Mouse (Mus musculus) urinary bladder, postnatal 36 days (tissue): Measurements from ENCODE around the gene Mlst8.

Experiments
- DNase-seq, 2 experiments: peaks; one replicate each; pipeline ENCODE4 v3.0.0; 2022; ENCODE audit warnings: low spot score in 2 of 2, mixed read lengths in 1 of 2

The Mlst8 gene

GRCm38 (mm10) chr17:24489265-24490030 is 10.6 kb upstream of the Mlst8 start:
- DNase-seq = no peak

- no peak for DNase-seq
These were observed 9.9 kb upstream of the Mlst8 start for GRCm38 (mm10) chr17:24488662-24489264.

GRCm38 (mm10) chr17:24488186-24488661 is 9.3 kb upstream of the Mlst8 start, which contains the start of gene Caskin1:
Gene Caskin1, plus strand, starts transcription at chr17:24488601.
- no peak for DNase-seq

- no peak for DNase-seq
These were observed 6.4 kb upstream of the Mlst8 start for GRCm38 (mm10) chr17:24485090-24485860.

GRCm38 (mm10) chr17:24483495-24483894 is 4.6 kb upstream of the Mlst8 start:
- no peak for DNase-seq

- no peak for DNase-seq
These were observed 2.3 kb upstream of the Mlst8 start for GRCm38 (mm10) chr17:24481027-24481815.

GRCm38 (mm10) chr17:24480201-24480826 is 1.4 kb upstream of the Mlst8 start:
- DNase-seq = no peak

- no peak for DNase-seq
These were observed 553 bp upstream of the Mlst8 start for GRCm38 (mm10) chr17:24479431-24479830.

- no peak for DNase-seq
These were observed 785 bp downstream of the Mlst8 start for GRCm38 (mm10) chr17:24477985-24478600.

GRCm38 (mm10) chr17:24477053-24477984 is 1.6 kb downstream of the Mlst8 start:
- DNase-seq = no peak

GRCm38 (mm10) chr17:24476022-24476776 is 2.7 kb downstream of the Mlst8 start:
- DNase-seq = no peak

- no peak for DNase-seq
These were observed 3.3 kb downstream of the Mlst8 start for GRCm38 (mm10) chr17:24475586-24475985.

GRCm38 (mm10) chr17:24474557-24474956 is 4.3 kb downstream of the Mlst8 start:
- no peak for DNase-seq

GRCm38 (mm10) chr17:24473612-24474275 is 5.1 kb downstream of the Mlst8 start, which contains the start of gene Bricd5:
Gene Bricd5, plus strand, starts transcription at chr17:24473884.
- no peak for DNase-seq

- peak in 1 of 2 experiments; percentile 58 for DNase-seq
These were observed 6.4 kb downstream of the Mlst8 start for GRCm38 (mm10) chr17:24472512-24472911.

GRCm38 (mm10) chr17:24470701-24471527 is 8.0 kb downstream of the Mlst8 start:
- no peak for DNase-seq

- DNase-seq = peak; percentile 97 to 98
These were observed 8.8 kb downstream of the Mlst8 start, which contains the start of the genes E4f1 and Pgp for GRCm38 (mm10) chr17:24469910-24470602. Gene E4f1, minus strand, starts transcription at chr17:24470313. Gene Pgp, plus strand, starts transcription at chr17:24470392.
